Mouse (Mus musculus) inflammation-experienced regulatory T-cells (primary cell): ENCODE data around the gene Amfr. TPM values are rescaled to one million over a fixed set of nuclear protein-coding genes. Genes with fewer than 3 reads are reported as not detected.

Experiments used
- polyA plus RNA-seq, 2 experiments: library from polyadenylated mRNA; unstranded; fragments of 100-300 nt; shearing (Covaris generic); gene quantifications; one replicate each; pipeline ENCODE4 v1.2.1; 2017

Amfr gene
- 100 to 1,000 TPM; 131 to 142 TPM for polyA plus RNA-seq

DNA sequence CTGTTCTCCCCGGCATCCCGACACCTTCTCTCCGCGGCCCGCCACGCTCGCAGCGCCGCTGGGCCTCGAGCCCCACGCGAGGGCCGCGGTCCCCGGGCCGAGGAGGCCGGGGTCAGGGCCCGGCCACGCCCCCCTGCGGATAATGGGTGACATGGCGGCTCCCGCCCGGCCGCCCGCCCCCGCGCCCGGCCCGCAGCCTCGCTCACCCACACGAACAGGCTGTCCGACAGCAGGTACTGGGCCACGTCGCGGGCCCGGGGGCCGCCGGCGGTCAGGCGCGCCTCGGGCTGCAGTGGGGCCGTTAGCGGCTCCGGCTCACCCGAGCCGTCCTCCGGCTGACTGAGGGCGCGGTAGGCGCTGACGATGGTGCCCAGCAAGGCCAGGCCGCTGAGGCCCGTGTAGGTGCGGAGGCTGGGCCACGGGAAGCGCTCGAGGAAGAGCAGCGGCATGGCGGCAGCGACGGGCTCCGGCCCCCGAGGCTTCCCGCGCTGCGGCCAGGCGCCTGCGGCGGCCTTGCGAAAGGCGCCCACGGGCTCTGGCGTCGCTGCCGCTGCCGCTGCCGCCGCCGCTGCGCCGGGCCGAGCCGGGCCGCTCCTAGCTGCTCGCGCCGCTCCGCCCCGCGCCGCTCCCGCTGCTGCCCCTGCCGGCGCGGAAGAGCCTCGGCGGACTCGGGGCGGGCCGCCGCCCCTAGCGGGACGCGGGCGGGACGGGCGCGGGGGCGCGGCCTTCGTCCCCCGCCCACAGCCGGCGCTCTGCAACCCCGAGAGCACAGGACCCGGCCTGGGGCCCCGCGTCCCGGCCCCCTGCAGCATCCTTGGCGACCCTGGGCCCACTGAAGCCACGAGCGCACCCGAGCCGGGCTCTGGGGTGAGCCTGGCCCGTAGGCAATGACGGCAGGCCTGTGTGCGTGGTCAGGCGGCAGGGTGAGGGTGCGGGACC is at the start of gene Amfr:
TSS of gene Amfr (minus strand) at position 830 of the 939 bp plus-strand sequence.

GRCm38 (mm10) chr8:94036944-94037524 is 24.4 kb upstream of the Amfr start, which contains the start of the genes Nudt21 and Ogfod1:
Gene Nudt21, minus strand, starts transcription at chr8:94037031.
Gene Ogfod1, plus strand, starts transcription at chr8:94037198.

Other genes with a start within 250 kb of the Amfr start
- gene Gnao1, start 202.9 kb downstream of the Amfr start, polyA plus RNA-seq = 1 to 10 TPM in 1 of 2 experiments, under 1 TPM in 1; 0.46 to 9.3 TPM
- gene Nudt21, start 24.2 kb upstream of the Amfr start, polyA plus RNA-seq = 100 to 1,000 TPM in 1 of 2 experiments, 10 to 100 TPM in 1; 87.7 to 102 TPM
- 10 to 100 TPM; 14.4 to 15.9 TPM for gene Ogfod1, start 24.4 kb upstream of the Amfr start, polyA plus RNA-seq
- gene Bbs2, start 86.1 kb upstream of the Amfr start, polyA plus RNA-seq = 10 to 100 TPM; 10.1 to 15.8 TPM
- gene Mt4, start 124.4 kb upstream of the Amfr start, polyA plus RNA-seq = not detected
- under 1 TPM in 1 of 2 experiments, not detected in 1; 0.55 TPM for gene Mt3, start 139.8 kb upstream of the Amfr start, polyA plus RNA-seq
- 1 to 10 TPM in 1 of 2 experiments, not detected in 1; 2.2 TPM for gene Mt2, start 159.8 kb upstream of the Amfr start, polyA plus RNA-seq
- 1 to 10 TPM; 3.6 to 9.6 TPM for gene Mt1, start 166.2 kb upstream of the Amfr start, polyA plus RNA-seq
- gene Nup93, start 201.7 kb upstream of the Amfr start, polyA plus RNA-seq = 10 to 100 TPM; 37.2 to 37.5 TPM